Mouse (Mus musculus) midbrain, postnatal 0 days (tissue): ENCODE results near the gene Eef1e1. TPM values are rescaled to one million over a fixed set of nuclear protein-coding genes. Genes with fewer than 3 reads are reported as not detected.

ENCODE experiments used
- ATAC-seq: fragments of 200-750 bp; cut with Nextera tagmentation; 2 replicates; pipeline ENCODE4 v1.8.0; 2017; ENCODE audit warnings: moderate number of reproducible peaks, mild to moderate bottlenecking, moderate TSS enrichment, moderate library complexity; ENCODE audit not compliant: low FRiP score
- DNase-seq: peaks from one replicate; pipeline ENCODE4 v3.0.0-alpha.2; 2015; ENCODE audit warnings: low spot score
- H3K27ac ChIP-seq: fragments of 300-500 bp; sonication (generic); 2 replicates; pipeline ENCODE4 v1.5.1; 2014; ENCODE audit warnings: low read depth, mild to moderate bottlenecking, low read length, mixed read lengths
- H3K27me3 ChIP-seq: fragments of 300-500 bp; sonication (generic); 2 replicates; pipeline ENCODE4 v1.6.1; 2014; ENCODE audit warnings: low read length, control low read depth, mixed read lengths; ENCODE audit not compliant: insufficient read depth
- H3K36me3 ChIP-seq: fragments of 300-500 bp; sonication (generic); 2 replicates; pipeline ENCODE4 v1.6.1; 2014; ENCODE audit warnings: low read length, control low read depth, mixed read lengths; ENCODE audit not compliant: insufficient read depth
- H3K4me1 ChIP-seq: fragments of 300-500 bp; sonication (generic); 2 replicates; pipeline ENCODE4 v1.6.1; 2014; ENCODE audit warnings: mild to moderate bottlenecking, control low read depth, antibody characterized with exemption, low read length, mixed read lengths; ENCODE audit not compliant: insufficient read depth
- H3K4me2 ChIP-seq: fragments of 300-500 bp; sonication (generic); 2 replicates; pipeline ENCODE4 v1.6.1; 2014; ENCODE audit warnings: low read depth, mild to moderate bottlenecking, low read length, mixed read lengths; ENCODE audit not compliant: poor library complexity, severe bottlenecking
- H3K4me3 ChIP-seq: fragments of 300-500 bp; sonication (generic); 2 replicates; pipeline ENCODE4 v1.5.1; 2014; ENCODE audit warnings: low read depth, mild to moderate bottlenecking, low read length, moderate library complexity
- H3K9ac ChIP-seq: fragments of 300-500 bp; sonication (generic); replicated peaks from 2 replicates; pipeline ENCODE4 v1.6.1; 2014; ENCODE audit warnings: mild to moderate bottlenecking, low read length, moderate library complexity, mixed read lengths; ENCODE audit not compliant: poor library complexity, severe bottlenecking
- H3K9me3 ChIP-seq: fragments of 300-500 bp; sonication (generic); 2 replicates; pipeline ENCODE4 v1.6.1; 2016; ENCODE audit warnings: low read length, control low read depth
- CTCF ChIP-seq: IDR thresholded peaks from 2 replicates; pipeline ENCODE4 v1.5.1; 2016; ENCODE audit warnings: antibody characterized with exemption, mild to moderate bottlenecking
- WGBS: fragments of 180-500 bp; shearing (Covaris S2); extraction: QIAGEN DNeasy Blood & Tissue Kit; methylation state at CpG from one replicate; pipeline ENCODE4 v1.1.7; 2014; 5-methylcytosine and 5-hydroxymethylcytosine counted together
- polyA plus RNA-seq: library from polyadenylated mRNA; unstranded; fragments of >200 nt; fragmentation: Nextera tagmentation; extraction: Ambion mirVana; gene quantifications from 2 replicates; pipeline ENCODE4 v1.2.1, GENCODE M21; 2015
- total RNA-seq: library from RNA; depleted of rRNA; stranded (reverse); fragments of >200 nt; gene quantifications from 2 replicates; pipeline ENCODE4 v1.2.3, GENCODE M21; 2014

Gene Eef1e1
- total and polyA plus RNA-seq, 2 experiments from 2014 or later, result 32.2 to 108 TPM

- no peak overlapping the region for H3K4me2 ChIP-seq
- no peaks in the 10 kb centered on the region for H3K9me3 ChIP-seq
- TF ChIP-seq CTCF, result no peak
- DNase-seq (no peak), ATAC-seq (no peak)
- H3K9ac ChIP-seq, result no peak overlapping the region
- no peaks in the 10 kb centered on the region for H3K4me1 ChIP-seq
- no peak overlapping the region for H3K27ac ChIP-seq
- peaks cover 54% of the 10 kb centered on the region for H3K36me3 ChIP-seq
- H3K4me3 ChIP-seq, result no peak overlapping the region
- WGBS, result 94% methylated on average over 4 of the region's 4 CpGs
- no peaks in the 10 kb centered on the region for H3K27me3 ChIP-seq
These were observed 9.8 kb downstream of the Eef1e1 start for GRCm38 (mm10) chr13:38649069-38649468.

- Histone ChIP-seq H3K9ac (no peak overlapping the region), H3K36me3 (peaks cover 13% of the 10 kb centered on the region), H3K4me3 (no peak overlapping the region), H3K4me1 (no peaks in the 10 kb centered on the region), H3K4me2 (no peak overlapping the region), H3K27ac (no peak overlapping the region), H3K27me3 (no peaks in the 10 kb centered on the region), H3K9me3 (no peaks in the 10 kb centered on the region)
- WGBS, result 90% methylated on average over 5 of the region's 5 CpGs
- ATAC-seq (no peak), DNase-seq (no peak)
- TF ChIP-seq CTCF, result no peak
These were observed 17.4 kb downstream of the Eef1e1 start for GRCm38 (mm10) chr13:38641414-38641813.

GRCm38 (mm10) chr13:38640961-38641360 lies 17.9 kb downstream of the Eef1e1 start:
- no peaks in the 10 kb centered on the region for H3K9me3 ChIP-seq
- H3K4me1 ChIP-seq, result no peaks in the 10 kb centered on the region
- DNase-seq (peak; percentile 22), ATAC-seq (no peak)
- H3K27ac ChIP-seq, result no peak overlapping the region
- peaks cover 13% of the 10 kb centered on the region for H3K36me3 ChIP-seq
- H3K9ac ChIP-seq, result no peak overlapping the region
- 83% methylated on average over 5 of the region's 5 CpGs for WGBS
- no peak overlapping the region for H3K4me3 ChIP-seq
- H3K4me2 ChIP-seq, result no peak overlapping the region
- no peaks in the 10 kb centered on the region for H3K27me3 ChIP-seq
- TF ChIP-seq CTCF, result no peak

- H3K9ac ChIP-seq, result no peak overlapping the region
- ATAC-seq, result no peak
- 85% methylated on average over 11 of the region's 11 CpGs for WGBS
These were observed 20.2 kb downstream of the Eef1e1 start for GRCm38 (mm10) chr13:38638694-38639093.

GRCm38 (mm10) chr13:38634800-38635269 lies 24.0 kb downstream of the Eef1e1 start, which contains the start of gene Bloc1s5:
Gene Bloc1s5 (minus strand): TSS chr13:38635109.
- peak within 1 kb of the TSS; percentile 72 for H3K27ac ChIP-seq
- no peaks in the 10 kb centered on the region for H3K4me1 ChIP-seq
- WGBS, result 0% methylated on average over 43 of the region's 44 CpGs
- peak; percentile 98 for DNase-seq
- H3K4me2 ChIP-seq, result peak within 1 kb of the TSS; percentile 58
- peak; percentile 97 for ATAC-seq
- no peaks in the 10 kb centered on the region for H3K27me3 ChIP-seq
- no peaks in the 10 kb centered on the region for H3K9me3 ChIP-seq
- no peak for TF ChIP-seq CTCF
- peak within 1 kb of the TSS; percentile 85 for H3K9ac ChIP-seq
- H3K4me3 ChIP-seq, result peak within 1 kb of the TSS; percentile 90
- no peaks in the 10 kb centered on the region for H3K36me3 ChIP-seq

More at GRCm38 (mm10) chr13:38638694-38639093, 20.2 kb downstream of the Eef1e1 start:
- H3K9me3 ChIP-seq, result no peaks in the 10 kb centered on the region
- H3K27me3 ChIP-seq, result no peaks in the 10 kb centered on the region
- no peak for TF ChIP-seq CTCF
- H3K27ac ChIP-seq, result no peak overlapping the region
- DNase-seq, result no peak
- H3K4me2 ChIP-seq, result no peak overlapping the region
- H3K4me3 ChIP-seq, result no peak overlapping the region
- H3K4me1 ChIP-seq, result no peaks in the 10 kb centered on the region
- peaks cover 3% of the 10 kb centered on the region for H3K36me3 ChIP-seq

GRCm38 (mm10) chr13:38634256-38634799 lies 24.5 kb downstream of the Eef1e1 start:
- peak overlapping the region; percentile 58 for H3K4me2 ChIP-seq
- peak overlapping the region; percentile 85 for H3K9ac ChIP-seq
- ATAC-seq (peak; percentile 70), DNase-seq (no peak)
- H3K9me3 ChIP-seq, result no peaks in the 10 kb centered on the region
- H3K4me1 ChIP-seq, result no peaks in the 10 kb centered on the region
- H3K4me3 ChIP-seq, result peak overlapping the region; percentile 90
- H3K36me3 ChIP-seq, result no peaks in the 10 kb centered on the region
- H3K27ac ChIP-seq, result peak overlapping the region; percentile 72
- no peaks in the 10 kb centered on the region for H3K27me3 ChIP-seq
- no peak for TF ChIP-seq CTCF
- whole genome bisulfite sequencing, result under 1% methylated on average over 19 of the region's 19 CpGs
